Mouse (Mus musculus) inflammation-experienced regulatory T-cells, adult 16 weeks (primary cell): ENCODE measurements around the gene Pip4k2c. TPM values are rescaled to one million over a fixed set of nuclear protein-coding genes. Genes with fewer than 3 reads are reported as not detected.

ENCODE experiments used
- polyA plus RNA-seq: library from polyadenylated mRNA; unstranded; fragments of 100-300 nt; shearing (Covaris generic); gene quantifications from one replicate; pipeline ENCODE4 v1.2.1, GENCODE M21; 2017

The Pip4k2c gene
- polyA plus RNA-seq, result 43.4 TPM

DNA sequence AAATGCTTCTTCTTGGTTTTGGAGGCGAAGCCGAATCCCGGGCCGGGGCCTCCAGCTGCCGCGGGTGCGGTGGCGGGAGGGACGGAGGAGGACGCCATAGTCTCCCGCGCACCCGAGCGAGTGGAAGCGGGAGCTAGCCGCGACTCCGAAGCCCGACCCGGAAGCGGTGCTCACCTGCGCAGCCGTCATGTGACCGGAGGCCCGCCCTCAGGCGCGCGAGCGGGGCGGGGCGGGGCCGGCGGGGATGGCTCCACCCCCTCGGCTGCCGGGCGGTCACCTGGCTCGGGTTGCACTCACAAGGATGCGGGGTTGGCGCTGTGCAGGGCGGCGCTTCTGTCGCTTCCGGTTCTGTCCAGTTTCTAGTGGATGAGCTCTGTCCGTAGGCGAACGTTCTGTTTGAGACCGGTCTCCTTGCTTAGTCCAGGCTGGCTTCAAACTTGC, at the start of gene Pip4k2c:
Pip4k2c (minus strand) TSS at position 172 of the 441 bp plus-strand sequence.

DNA sequence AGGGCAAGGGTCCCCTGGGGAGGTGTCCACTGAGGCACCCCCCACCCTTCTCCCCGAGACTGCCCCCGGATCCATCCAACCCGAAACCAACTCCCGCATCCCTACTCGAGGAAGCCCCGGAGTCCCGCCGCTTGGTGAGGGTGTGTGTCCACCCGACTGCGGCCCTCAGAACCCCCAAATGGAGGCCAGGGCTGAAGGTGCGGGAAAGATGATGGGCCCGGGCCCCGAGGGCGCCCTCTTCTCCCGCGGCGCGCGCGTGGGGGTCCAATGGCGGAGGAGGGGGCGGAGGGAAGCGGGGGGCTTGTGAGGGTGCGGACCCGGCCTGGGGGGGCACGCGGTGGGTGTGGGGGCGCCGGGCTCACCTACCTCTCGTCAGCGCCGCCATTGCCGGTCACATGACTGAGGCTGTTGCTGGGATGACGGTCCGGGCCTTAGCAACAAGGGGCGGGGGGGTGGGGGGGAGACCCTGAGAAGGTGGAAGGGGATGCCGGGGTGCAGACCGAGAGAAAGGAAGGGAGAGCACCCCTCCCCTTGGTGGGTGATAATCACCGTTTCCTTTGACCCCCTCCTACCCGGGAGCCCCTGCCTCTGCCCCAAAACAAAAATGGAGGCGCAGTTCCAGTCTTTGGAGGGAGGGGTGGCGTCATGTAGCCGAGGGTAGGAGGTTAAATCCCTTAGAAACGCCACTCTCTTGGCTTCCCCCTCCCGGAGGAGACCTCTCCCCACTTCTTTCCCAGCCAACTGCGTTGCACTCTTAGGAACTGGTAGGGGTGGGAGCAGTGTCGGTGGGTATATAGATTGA, 15.9 kb downstream of the Pip4k2c start, which contains the start of gene Dtx3:
Dtx3 (minus strand) TSS at position 401 of the 802 bp plus-strand sequence.

DNA sequence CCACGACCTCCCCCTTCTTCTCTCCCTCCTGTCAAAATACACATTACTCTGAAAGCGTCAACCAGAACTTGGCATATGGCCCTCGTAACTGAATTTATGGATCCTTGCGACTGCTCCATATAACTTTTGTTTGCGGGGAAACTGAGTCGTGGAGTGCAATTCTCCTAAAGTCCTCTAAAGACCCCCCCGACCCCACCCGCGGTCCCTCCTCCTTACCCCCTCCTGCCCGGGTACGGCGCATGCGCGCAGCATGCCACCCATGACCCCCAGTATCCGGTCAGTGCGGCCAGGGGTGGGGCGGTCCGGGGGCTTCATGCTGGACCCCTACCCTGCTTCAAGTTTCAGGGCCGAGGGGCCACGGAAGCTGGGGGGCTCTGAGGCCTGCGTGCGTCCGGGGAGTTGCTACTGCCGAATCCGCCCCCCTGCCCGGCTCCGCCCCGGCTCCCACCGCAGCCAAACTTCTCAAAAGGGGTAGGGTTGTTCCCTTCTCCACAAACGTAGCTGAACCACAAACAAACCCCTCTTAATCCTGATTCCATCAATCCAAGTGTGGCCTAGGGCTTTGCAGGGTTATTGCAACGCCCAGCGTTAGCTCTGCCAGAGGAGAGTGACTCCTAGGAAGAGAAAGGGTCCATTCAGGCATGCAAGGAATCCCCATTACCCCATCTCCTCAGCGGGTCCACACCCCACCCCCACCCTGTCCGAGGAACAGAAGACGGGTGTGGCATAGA, 21.6 kb downstream of the Pip4k2c start, which contains the start of gene Arhgef25:
Arhgef25 (minus strand) TSS at position 433 of the 731 bp plus-strand sequence.

DNA sequence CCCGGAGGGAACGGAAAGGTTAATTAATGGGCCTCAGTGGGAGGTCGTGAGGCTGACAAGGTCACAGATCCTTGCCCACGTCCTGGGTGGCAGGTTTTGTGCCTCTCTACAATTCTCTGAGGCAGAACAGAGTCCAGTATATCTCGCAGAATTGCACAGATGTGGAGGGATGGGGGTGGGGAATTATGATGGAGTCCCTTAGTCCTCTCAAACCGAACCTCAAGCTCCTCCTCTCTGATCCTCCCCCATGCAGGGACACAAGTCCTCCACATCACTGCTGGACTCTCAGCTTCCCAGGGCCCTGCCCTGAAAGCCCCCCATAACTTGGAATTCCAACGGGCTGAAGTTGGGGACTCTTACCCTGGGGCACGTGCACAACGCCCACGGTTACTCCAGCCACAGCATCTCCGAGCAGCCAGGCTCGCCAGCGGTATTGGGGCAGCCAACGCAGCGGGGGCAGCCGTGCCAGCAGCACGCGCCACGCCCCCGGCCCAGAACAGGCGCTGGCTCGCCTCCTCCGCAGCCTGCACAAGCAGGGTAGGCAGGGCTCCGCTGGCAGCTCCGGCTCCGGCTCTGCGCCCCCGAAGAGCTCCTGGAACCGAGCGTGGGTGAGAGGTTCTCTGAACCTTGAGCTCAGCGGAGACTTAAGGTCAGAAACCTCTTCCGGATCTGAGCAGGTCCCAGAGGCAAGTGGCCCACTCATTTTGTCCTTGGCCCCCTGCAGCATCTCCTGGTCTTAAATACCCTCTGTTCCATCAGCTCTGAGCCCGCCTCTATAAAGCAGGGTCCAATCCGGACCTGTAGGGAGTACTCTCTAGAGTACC, 31.3 kb downstream of the Pip4k2c start, which contains the start of gene Slc26a10:
Slc26a10 (minus strand) TSS at position 775 of the 824 bp plus-strand sequence.

DNA sequence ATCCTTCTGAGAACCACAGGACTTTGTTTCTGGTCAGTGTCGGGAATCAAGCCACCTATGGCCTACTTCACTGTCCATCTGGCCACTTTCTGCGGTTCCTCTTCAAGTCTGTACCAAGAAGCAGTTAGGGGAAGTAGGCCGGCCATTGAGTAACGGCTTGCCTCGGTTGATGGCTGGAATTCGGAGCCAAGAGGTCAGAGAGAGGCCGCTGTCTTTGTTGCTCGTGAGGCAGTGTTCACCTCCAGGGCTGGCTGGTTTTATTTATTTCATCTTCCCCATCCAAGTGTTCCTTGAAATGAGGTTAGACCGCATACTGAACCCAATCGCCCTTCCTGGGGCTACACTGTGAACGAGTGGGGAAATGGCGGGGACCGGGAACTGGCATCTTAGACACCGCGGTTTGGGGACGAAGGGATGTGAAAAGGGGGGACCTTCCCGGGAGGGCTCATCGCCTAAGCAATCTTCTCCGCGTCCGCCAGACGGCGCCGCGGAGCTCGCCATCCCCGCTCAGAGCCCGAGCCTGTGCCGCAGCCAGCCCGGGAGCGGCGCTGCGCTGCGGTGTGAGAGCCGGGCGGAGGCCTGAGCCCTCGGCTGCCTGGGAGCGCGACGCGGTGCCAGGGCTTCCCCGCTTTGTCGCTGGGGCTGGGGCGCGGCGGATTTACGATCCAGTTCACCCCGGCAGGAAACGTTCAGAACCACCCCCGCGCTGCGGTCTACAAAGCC, 46.6 kb downstream of the Pip4k2c start, which contains the start of gene B4galnt1:
B4galnt1 (plus strand) TSS at position 595 of the 723 bp plus-strand sequence.

Other genes starting within 250 kb of the Pip4k2c start
- 18.1 TPM for gene Ctdsp2, start 232.9 kb downstream of the Pip4k2c start, polyA plus RNA-seq
- 0.22 TPM for gene Avil, start 210.9 kb downstream of the Pip4k2c start, polyA plus RNA-seq
- 51.0 TPM for gene Tsfm, start 180.7 kb downstream of the Pip4k2c start, polyA plus RNA-seq
- gene Mettl1, start 170.2 kb downstream of the Pip4k2c start, polyA plus RNA-seq, result 21.7 TPM
- 0.18 TPM for gene Eef1akmt3, start 170.1 kb downstream of the Pip4k2c start, polyA plus RNA-seq
- gene Cyp27b1, start 163.3 kb downstream of the Pip4k2c start, polyA plus RNA-seq, result not detected
- 0.32 TPM for gene March9, start 151.4 kb downstream of the Pip4k2c start, polyA plus RNA-seq
- 398 TPM for gene Cdk4, start 148.1 kb downstream of the Pip4k2c start, polyA plus RNA-seq
- gene Tspan31, start 141.3 kb downstream of the Pip4k2c start, polyA plus RNA-seq, result 129 TPM
- gene Agap2, start 136.3 kb downstream of the Pip4k2c start, polyA plus RNA-seq, result 33.5 TPM
- 232 TPM for gene Os9, start 90.5 kb downstream of the Pip4k2c start, polyA plus RNA-seq
- 632 TPM for gene B4galnt1, start 46.4 kb downstream of the Pip4k2c start, polyA plus RNA-seq
- gene Slc26a10, start 30.9 kb downstream of the Pip4k2c start, polyA plus RNA-seq, result 6.5 TPM
- gene Arhgef25, start 21.5 kb downstream of the Pip4k2c start, polyA plus RNA-seq, result 0.32 TPM
- 141 TPM for gene Dtx3, start 15.9 kb downstream of the Pip4k2c start, polyA plus RNA-seq
- 0.33 TPM for gene Kif5a, start 51.8 kb upstream of the Pip4k2c start, polyA plus RNA-seq
- gene Dctn2, start 54.8 kb upstream of the Pip4k2c start, polyA plus RNA-seq, result 131 TPM
- 8.4 TPM for gene Mbd6, start 77.4 kb upstream of the Pip4k2c start, polyA plus RNA-seq
- gene Mars, start 100.2 kb upstream of the Pip4k2c start, polyA plus RNA-seq, result 81.4 TPM
- 164 TPM for gene Arhgap9, start 110.4 kb upstream of the Pip4k2c start, polyA plus RNA-seq
- 0.38 TPM for gene Gli1, start 130.4 kb upstream of the Pip4k2c start, polyA plus RNA-seq
- gene Inhbe, start 142.8 kb upstream of the Pip4k2c start, polyA plus RNA-seq, result not detected
- gene Inhbc, start 158.8 kb upstream of the Pip4k2c start, polyA plus RNA-seq, result not detected
- 15.8 TPM for gene R3hdm2, start 168.7 kb upstream of the Pip4k2c start, polyA plus RNA-seq